Mouse (Mus musculus) megakaryocyte-erythroid progenitor cell, adult 5-6 weeks (primary cell): ENCODE data around the gene Rnf40. TPM values are rescaled to one million over a fixed set of nuclear protein-coding genes. Genes with fewer than 3 reads are reported as not detected.

Experiments used
- ATAC-seq: replicated peaks from 2 replicates; pipeline ENCODE4 v1.8.0; 2016; ENCODE audit warnings: mild to moderate bottlenecking, inconsistent platforms; ENCODE audit not compliant: severe bottlenecking, poor library complexity, low FRiP score, low TSS enrichment
- total RNA-seq, 2 experiments: library from RNA; stranded (forward) in 1 of 2; stranded (reverse) in 1 of 2; fragments of 200-1000, 215-1000 nt in 1 of 2; fragments of >200 nt in 1 of 2; fragmentation: Nextera tagmentation in 1 of 2; gene quantifications; 2 replicates each; pipeline ENCODE4 v1.2.3; 2014 to 2017

Gene Rnf40
- total RNA-seq (2014; fragmentation: Nextera tagmentation) (45.6 and 48.7 TPM in 2 replicates), total RNA-seq (2017) (35.1 and 37.9 TPM in 2 replicates)

DNA sequence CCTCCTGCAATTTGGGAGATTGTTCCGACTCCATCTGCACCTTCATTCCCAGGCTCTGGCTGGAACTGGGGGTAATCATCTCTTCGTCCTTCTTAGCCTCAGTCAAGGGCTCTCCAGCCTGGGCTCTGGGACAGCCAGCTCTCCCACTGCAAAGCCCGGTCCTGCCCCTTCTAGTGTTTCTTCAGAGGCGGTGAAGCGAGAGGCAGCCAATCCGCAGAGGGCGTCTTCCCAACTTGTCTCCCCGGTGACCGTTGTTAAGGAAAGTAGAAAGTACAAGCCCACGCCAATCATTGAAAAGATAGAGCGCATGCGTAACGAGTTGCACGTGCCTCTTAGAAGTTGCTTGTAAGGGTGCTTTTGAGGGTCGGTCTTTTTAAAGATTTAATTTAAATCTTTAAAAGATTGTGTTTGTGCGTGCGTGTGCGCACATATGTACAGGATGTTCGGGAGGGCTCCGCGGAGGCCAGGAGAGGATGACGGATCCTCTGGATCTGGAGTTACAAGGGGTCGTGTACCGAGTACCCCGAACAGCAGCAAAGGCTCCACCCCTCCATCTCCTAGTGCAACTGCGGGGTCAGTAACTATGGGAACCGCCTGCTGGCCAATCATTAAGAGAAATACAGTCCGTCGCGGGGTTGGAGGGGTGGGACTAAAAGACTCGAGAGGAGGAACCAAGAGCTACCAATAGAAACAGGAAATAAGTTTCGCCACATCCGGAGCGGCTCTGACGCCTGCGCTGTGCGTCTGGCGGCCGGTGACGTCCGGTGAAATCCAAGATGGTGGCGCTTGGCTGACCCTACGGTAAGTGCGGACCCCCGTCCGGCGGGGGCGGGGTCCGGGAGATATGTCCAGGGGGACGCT, at the start of gene Rnf40, which contains the start of gene Ccdc189:
Rnf40 (plus strand) TSS at position 757 of the 861 bp plus-strand sequence.
Ccdc189 (minus strand) TSS at position 585 of the 861 bp plus-strand sequence.
- peak; percentile 88 for ATAC-seq

DNA sequence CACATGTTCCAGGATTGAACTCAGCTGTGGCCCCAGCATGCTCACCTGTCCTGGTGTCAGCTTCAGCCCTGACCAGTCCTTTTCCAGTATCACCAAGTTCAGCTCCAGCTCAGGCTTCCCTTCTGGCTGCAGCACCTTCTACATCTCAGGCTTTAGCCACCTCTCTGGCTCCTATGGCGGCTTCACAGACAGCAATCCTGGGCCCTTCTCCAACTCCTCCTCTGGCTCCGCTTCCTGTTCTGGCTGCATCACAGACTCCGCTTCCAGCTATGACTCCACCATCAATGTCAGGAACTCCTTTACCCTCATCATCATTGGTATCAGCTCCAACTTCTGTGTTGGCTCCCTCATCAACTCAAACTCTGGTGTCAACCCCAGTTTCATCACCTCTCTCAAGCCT, 46.9 kb upstream of the Rnf40 start:
- no peak for ATAC-seq

DNA sequence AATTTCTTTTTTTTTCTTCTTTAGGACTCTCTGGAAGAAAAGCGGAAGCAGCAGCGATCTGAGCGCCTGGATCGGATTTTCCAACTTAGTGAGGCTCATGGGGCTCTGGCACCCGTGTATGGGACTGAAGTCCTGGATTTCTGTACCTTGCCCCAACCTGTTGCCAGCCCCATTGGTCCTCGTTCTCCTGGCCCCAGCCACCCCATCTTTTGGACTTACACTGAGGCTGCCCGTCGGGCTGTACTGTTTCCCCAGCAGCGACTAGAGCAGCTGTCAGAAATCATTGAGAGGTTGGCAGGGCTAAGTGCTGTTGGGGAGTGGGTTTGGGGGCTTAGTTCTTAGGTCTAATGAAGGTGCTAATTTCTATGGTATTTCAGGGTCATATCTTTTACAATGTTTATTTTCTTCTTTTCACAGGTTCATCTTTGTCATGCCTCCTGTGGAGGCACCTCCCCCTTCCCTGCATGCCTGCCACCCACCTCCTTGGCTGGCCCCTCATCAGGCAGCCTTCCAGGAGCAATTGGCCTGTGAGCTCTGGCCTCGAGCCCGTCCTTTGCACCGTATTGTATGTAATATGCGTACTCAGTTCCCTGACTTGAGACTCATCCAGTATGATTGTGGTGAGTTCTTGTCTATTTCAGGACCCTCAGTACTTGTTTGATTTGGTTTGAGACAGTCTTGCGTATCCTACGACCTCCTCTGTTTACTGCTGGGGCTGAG, 39.3 kb upstream of the Rnf40 start:
- ATAC-seq: no peak

DNA sequence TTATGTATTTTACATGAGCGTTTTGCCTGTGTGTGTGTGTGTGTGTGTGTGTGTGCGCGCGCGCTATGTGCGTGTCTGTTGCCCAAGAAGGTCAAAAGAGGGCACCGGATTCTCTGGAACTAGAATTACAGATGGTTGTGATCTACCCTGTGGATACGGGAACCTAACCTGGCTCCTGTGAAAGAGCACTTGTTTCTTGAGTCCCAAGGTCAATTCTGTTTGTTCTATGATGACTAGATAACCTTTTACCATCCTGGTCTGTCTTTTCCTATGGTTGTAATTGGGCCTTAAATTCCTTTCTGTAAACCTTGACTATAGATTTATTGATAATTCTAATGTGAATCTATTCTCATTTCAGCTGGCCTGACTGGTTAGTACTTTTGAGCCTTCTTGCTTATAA, 37.0 kb upstream of the Rnf40 start:
- no peak for ATAC-seq

DNA sequence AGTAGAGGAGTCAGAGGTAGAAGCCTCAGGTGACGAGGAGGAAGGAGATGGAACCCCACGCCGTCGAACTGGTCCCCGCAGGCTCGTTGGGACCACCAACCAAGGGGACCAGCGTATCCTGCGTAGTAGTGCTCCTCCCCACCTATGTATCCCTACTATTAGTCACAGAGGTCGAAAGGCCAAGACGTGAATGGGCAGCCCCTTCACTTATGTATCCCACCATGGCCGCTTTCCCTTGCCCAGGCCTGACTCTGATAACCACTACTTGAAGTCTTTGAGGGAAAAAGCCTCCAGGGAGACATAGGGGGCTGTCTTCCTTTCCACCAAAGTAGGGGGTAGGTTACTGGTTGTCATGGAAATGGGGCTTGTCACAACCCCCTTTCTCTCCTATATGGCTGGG, 28.0 kb upstream of the Rnf40 start:
- 0 out of 2 replicates have a peak, but pooled peaks have one; percentile 15 for ATAC-seq

DNA sequence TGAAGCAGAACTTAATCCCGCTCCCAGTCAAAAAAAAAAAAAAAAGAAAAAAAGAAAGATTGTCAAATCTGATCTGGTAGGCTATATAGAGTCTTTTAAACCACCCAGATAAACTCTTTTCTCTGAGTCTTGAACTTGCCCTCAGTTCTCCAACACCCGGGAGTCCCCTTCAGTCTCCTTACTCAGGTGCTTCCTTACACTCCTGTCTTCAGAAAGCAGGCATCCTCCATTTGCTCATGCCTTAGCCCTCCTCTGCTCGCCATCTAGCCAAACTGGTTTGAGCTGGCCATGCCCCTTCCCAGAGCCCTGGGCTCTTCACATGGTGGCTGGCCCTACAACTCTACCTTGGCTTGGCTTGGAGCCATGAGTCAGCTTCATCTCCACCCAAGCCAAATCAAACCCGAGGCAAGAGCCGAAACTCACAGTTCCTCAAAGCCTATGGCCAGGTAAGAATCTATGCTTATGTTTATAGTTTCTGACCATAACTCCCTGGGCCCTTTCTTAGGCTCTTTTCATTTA, 27.2 kb upstream of the Rnf40 start, which contains the start of gene Tmem265:
Tmem265 (plus strand) TSS at position 51 of the 519 bp plus-strand sequence.
- no peak for ATAC-seq

DNA sequence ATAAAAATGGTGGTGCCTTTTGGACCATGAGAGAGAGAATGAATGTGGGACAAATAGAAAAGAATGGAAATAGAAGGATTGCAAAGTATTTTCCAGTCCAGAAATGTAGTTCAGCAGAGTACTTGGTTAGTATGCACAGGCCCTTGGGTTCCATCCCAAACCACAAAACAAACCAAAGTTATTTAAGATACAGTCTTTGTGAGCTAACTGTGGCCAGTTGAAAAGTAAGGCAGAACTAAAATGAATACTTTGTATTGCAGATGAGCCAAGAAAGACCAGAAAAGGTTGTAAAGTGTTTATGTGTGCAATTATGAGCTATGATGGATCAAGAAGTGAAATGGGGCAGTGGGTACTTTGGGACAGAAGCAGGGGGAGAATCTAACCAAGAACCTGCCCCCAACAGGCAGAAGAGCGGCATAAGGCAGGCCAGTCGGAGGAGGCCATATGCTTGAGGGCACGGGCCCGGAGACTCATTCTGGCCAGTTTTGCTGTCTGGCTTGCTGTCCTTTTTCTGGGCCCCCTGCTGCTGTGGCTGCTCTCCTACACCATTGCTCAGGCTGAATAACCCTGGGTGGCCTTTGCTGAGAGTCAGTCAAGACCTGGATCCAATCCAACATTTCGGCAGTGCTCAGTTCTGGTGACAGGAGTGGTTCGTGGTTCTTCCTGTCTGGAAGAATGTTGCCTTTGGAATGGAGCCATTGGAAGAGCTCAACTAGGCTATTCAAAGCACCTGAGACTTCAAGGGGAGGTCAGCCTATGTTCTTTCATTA, 24.0 kb upstream of the Rnf40 start:
- ATAC-seq: no peak

DNA sequence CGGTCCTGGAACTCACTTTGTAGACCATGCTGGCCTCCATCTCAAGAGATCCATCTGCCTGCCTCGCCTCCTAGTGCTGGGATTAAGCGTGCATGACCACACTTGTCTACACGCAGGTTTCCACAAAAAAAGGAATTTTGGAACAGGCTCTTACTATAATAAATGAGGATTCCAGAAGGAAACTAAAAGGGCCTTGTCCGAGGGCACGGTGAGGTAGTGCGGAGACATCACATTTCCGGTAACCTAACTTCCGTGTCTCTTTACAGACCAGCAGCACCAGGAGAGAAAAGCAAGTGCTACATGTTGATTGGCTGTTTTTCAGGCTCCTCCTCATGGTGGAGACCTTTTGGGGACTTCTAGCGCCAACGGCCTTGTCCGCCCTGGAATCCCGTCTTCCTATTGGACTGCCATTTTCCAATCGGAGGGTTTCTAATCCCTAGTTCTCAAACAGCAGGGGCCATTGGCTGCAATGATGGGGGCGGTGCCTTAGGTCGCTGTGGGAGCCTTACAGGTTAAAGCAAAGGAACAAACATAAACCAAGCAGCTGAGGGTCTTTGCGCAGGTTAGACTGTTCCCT, 15.6 kb upstream of the Rnf40 start, which contains the start of gene Phkg2:
Phkg2 (plus strand) TSS at position 446 of the 577 bp plus-strand sequence.
- peak; percentile 99 for ATAC-seq

DNA sequence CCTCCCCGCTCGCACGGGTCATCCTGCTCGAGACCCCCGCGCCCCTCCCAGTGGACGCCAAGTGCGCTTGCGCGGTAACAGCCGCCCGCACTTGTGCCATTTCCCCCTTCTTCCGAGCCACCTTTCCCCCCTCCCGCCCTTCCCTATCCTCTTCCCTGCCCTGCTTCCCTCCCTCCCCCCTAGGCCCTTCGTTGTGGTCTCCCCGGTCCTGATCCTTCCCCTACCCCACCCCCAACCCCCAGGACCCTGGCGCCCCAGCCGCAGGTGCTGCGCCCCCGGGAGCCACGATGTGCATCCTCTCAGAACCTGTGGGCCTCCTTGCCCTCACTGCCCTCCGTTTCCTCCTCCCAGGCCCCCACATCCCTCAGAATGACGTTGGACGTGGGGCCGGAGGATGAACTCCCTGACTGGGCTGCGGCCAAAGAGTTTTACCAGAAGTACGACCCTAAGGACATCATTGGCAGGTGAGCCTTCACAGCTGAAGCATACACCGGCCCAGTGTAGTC, 15.0 kb upstream of the Rnf40 start:
- ATAC-seq: no peak

DNA sequence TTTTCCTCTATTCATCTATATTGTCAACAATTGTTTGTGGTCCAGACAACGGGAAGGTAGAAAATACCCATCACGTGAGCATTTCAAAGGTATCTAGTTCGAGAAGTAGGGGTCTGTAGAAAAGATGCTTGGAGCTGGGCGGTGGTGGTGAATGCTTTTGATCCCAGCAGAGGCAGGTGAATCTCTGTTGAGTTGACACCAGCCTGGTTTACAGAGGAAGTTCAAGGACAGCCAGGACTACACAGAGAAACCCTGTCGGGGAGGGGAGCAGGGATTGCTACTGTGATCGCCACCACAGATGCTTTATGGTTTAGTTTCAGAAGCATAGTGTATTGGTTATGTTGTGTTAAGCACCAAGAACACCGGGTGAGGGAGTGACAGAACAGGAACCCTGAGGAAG, 14.5 kb upstream of the Rnf40 start:
- no peak for ATAC-seq

DNA sequence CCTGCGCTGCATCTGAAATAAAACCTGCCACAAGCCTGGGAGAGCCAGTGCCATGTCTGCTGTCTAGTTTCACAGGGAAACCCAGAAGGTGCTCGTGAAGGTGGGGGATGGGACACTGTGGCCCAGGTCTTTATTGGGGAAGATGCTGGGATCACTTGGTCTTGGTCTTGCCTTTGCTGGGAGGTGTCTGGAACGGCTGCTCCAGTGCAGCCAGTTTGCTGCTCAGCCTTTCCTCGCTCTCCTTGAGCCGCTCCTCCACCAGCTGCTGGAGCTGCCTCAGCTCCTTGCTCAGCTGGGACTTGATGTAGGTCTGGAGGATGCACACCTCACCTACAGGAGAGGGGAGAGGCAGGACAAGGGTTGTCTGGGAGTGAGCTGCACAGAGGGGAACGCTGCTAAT, 5.3 kb upstream of the Rnf40 start:
- ATAC-seq: no peak

DNA sequence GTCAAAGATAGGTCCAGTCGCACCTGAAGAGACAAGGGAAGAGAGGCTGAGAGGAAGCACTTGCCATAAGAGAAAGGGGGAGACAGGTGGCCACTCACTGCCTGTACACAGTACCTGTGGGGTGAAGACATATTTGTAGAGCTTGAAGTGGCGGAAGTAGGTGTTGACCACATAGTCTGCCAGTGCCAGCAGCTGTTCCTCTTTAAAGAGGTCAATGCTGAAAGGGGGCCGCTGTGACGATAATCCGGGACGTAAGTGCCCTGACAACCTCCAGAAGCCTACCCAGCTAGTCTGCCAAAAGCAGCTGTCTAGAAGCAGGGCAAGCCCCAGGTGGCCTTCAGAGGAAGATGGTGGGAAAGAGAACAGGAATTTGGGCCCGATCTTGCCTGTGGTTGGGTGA, 3.5 kb upstream of the Rnf40 start:
- no peak for ATAC-seq

DNA sequence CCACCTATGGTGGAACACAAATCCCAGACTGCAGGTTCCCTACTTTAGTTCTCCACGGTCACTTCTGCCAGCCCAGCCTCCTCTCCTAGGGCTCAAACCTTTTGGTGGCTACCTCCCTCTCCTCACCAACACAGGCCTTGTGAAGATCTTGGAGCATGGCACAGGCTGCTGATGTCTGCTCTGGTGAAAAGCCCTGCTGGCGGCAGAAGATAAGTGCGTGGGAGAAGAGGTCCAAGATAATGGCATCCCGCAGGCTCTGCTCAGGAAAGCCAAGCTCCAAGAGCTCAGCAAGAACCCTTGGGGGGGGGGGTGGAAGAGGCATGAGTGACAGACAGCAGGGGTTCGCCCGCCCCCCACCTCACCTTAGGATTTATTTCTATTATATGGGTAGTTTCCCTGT, 2.4 kb upstream of the Rnf40 start:
- peak; percentile 53 for ATAC-seq

DNA sequence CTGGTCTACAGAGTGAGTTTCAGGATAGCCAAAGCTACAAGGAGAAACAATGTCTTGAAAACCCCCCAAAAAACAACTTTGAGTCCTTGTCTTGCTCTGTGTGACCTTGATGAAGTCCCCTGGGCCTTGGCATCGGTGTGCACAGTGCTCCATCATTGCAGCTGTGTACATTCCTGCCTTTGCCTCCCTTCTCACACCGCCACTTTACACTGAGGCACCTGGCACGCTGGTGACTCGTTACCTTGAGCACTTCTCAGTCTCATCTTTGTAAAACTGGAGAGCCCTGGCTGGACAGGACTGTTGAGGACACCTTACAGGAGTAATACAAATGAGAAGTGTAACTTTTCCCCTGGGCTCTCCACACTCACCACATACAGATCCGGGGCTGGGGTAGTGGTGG, 1.4 kb upstream of the Rnf40 start:
- no peak for ATAC-seq

DNA sequence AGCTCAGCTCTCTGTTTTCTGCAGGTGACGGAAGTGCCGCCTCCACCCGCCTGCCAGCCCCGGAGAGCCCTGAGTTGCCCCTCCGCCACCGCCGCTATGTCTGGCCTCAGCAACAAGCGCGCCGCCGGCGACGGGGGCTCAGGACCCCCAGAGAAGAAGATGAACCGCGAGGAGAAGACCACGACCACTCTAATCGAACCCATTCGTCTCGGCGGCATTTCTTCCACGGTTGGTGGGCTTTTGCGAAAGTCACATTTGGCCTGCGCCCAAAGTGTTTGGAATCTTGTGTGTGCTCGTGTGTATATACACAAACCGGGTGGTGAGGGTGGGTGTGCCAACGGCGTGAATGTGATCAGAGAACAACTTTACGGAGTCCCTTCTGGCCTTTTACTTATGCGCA, 334 bp downstream of the Rnf40 start:
- ATAC-seq: no peak; the same call in 1 of the 2 replicates

DNA sequence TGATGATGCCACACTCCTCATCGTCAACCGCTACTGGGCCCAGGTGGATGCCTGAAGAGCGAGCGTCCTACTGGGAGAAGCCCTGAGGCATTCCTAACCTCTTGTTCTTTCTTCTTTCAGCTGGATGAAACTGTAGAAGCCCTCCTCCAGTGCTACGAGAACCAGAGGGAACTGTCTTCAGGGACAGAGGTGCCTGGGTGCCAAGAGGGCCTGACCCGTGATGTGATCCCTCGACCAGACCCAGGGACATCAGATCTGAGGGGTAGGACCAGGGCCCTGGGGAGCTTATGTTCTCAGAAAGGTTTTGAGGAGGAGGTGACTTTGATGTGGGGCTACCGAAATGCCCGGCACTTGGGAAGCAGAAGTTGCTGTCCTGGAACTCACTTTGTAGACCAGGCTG, 1.1 kb downstream of the Rnf40 start:
- no peak for ATAC-seq

DNA sequence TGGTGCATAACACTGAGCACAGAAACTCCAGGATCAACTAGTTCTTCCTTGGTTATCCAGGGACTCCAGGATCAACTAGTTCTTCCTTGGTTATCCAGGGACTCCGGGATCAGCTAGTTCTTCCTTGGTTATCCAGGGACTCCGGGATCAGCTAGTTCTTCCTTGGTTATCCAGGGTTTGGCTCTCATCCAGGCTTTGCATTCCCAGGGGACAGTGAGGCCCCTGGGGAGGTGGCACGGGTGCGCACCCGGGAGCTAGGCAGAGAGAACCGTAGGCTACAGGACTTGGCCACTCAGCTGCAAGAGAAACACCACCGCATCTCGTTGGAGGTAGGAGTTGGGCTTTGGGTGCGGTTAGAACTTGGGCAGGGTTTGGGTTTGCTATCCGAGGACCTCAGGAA, 2.5 kb downstream of the Rnf40 start:
- ATAC-seq: no peak

DNA sequence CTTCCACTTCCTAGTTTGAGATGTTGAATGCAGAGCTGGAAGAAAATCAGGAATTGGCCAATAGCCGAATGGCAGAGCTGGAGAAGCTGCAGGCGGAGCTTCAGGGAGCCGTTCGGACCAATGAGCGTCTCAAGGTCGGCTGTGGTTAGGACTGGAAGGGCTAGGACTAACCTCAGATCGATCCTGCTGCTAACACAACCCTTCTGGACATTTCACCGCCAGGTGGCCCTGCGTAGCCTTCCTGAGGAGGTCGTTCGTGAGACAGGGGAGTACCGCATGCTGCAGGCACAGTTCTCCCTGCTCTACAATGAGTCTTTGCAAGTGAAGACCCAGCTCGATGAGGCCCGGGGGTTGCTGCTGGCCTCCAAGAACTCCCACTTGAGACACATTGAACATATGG, 4.0 kb downstream of the Rnf40 start:
- no peak for ATAC-seq

DNA sequence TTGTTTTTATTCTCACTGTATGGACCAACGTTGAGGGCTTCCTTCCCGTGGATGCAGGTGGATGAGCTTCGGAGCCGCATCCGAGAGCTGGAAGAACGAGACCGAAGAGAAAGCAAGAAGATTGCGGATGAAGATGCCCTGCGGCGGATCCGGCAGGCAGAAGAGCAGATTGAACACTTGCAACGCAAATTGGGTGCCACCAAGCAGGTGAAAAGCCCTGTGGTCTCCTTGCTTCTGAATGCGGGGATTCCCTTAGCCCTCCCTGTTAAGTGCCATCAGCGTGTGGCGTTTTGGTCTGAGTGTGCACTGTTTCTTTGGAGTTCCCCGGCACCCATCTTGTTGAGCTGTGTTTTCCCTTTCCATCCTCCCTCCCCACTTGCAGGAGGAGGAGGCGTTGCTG, 8.2 kb downstream of the Rnf40 start:
- ATAC-seq: no peak
